Mouse (Mus musculus) CH12.LX (cell line): ENCODE data around the gene Mfsd2a. TPM values are rescaled to one million over a fixed set of nuclear protein-coding genes. Genes with fewer than 3 reads are reported as not detected.
A peak's percentile ranks its signal among the peaks of the same experiment; 100 is the strongest.

Source experiments
- DNase-seq: peaks from one replicate; pipeline ENCODE4 v3.0.0-alpha.2; 2013; ENCODE audit errors: extremely low read depth
- H3K27ac ChIP-seq: 2 replicates; pipeline ENCODE4 v1.5.1; 2012; ENCODE audit warnings: low read depth, mild to moderate bottlenecking, control low read depth, moderate library complexity; ENCODE audit not compliant: insufficient read depth
- H3K27me3 ChIP-seq: replicated peaks from 2 replicates; pipeline ENCODE3; 2012; ENCODE audit warnings: inconsistent platforms
- H3K36me3 ChIP-seq, 2 experiments: replicated peaks in 1 of 2; 2 replicates each; pipeline versions ENCODE3 to v1.6.1; 2012; ENCODE audit warnings: inconsistent platforms in 1 of 2, low read length in 1 of 2, mild to moderate bottlenecking in 1 of 2, mixed read lengths in 1 of 2, moderate library complexity in 1 of 2; ENCODE audit not compliant: control insufficient read depth in 1 of 2, insufficient read depth in 1 of 2
- H3K4me1 ChIP-seq, 2 experiments: 2 replicates each; pipeline ENCODE4 v1.6.1; 2012; ENCODE audit warnings: inconsistent platforms in 1 of 2, moderate library complexity in 1 of 2; ENCODE audit not compliant: insufficient read depth in 2 of 2, control insufficient read depth in 1 of 2
- H3K4me2 ChIP-seq: 2 replicates; pipeline ENCODE4 v1.6.1; 2012; ENCODE audit warnings: low read depth, mild to moderate bottlenecking, control low read depth; ENCODE audit not compliant: poor library complexity, insufficient read depth, severe bottlenecking
- H3K4me3 ChIP-seq, 3 experiments: fragments of 150-350 bp in 1 of 3; sonication (generic) in 1 of 3; replicated peaks in 1 of 3; 2 replicates each; pipeline versions ENCODE3 to v1.5.1; 2011 to 2012; ENCODE audit warnings: low read depth in 2 of 3, low read length in 2 of 3, mild to moderate bottlenecking in 2 of 3, moderate library complexity in 2 of 3, control low read depth in 1 of 3, improper control_type of control experiment in 1 of 3, inconsistent platforms in 1 of 3, mixed read lengths in 1 of 3; ENCODE audit not compliant: poor library complexity in 1 of 3
- H3K79me2 ChIP-seq: replicated peaks from 2 replicates; pipeline ENCODE4 v1.6.1; 2012; ENCODE audit warnings: mild to moderate bottlenecking, moderate library complexity; ENCODE audit not compliant: control insufficient read depth, poor library complexity, insufficient read depth, severe bottlenecking; ENCODE audit errors: extremely low read depth
- H3K9ac ChIP-seq: 2 replicates; pipeline ENCODE4 v1.6.1; 2012; ENCODE audit warnings: low read depth, mild to moderate bottlenecking, control low read depth, moderate library complexity; ENCODE audit not compliant: insufficient read depth
- H3K9me3 ChIP-seq: replicated peaks from 2 replicates; pipeline ENCODE3; 2012; ENCODE audit warnings: low read length, inconsistent platforms, mixed read lengths
- BHLHE40 ChIP-seq: IDR thresholded peaks from 2 replicates; pipeline ENCODE4 v1.6.1; 2011; ENCODE audit warnings: mild to moderate bottlenecking, low read depth, low read length, improper control_type of control experiment
- CHD1 ChIP-seq: IDR thresholded peaks from 2 replicates; pipeline ENCODE4 v1.6.1; 2012; ENCODE audit warnings: low read depth, low read length, improper control_type of control experiment, inconsistent platforms
- CHD2 ChIP-seq: IDR thresholded peaks from 2 replicates; pipeline ENCODE4 v1.6.1; 2011; ENCODE audit warnings: low read length, improper control_type of control experiment
- CTCF ChIP-seq, 2 experiments: IDR thresholded peaks in 1 of 2; conservative IDR thresholded peaks in 1 of 2; 2 replicates each; pipeline ENCODE4 v1.5.1; 2011 to 2012; ENCODE audit warnings: low read depth in 2 of 2, low read length in 2 of 2, improper control_type of control experiment in 1 of 2, inconsistent platforms in 1 of 2, mild to moderate bottlenecking in 1 of 2, moderate library complexity in 1 of 2
- E2F4 ChIP-seq: IDR thresholded peaks from 2 replicates; pipeline ENCODE4 v1.6.1; 2011; ENCODE audit warnings: low read depth, low read length, improper control_type of control experiment; ENCODE audit not compliant: insufficient replicate concordance
- ELF1 ChIP-seq: IDR thresholded peaks from 2 replicates; pipeline ENCODE4 v1.6.1; 2014; ENCODE audit warnings: low read depth, mild to moderate bottlenecking, inconsistent platforms, low read length, improper control_type of control experiment
- EP300 ChIP-seq: IDR thresholded peaks from 2 replicates; pipeline ENCODE4 v1.6.1; 2011; ENCODE audit warnings: low read length, improper control_type of control experiment
- ETS1 ChIP-seq: conservative IDR thresholded peaks from 2 replicates; pipeline ENCODE4 v1.6.1; 2012; ENCODE audit warnings: low read depth, mild to moderate bottlenecking, inconsistent platforms, low read length, improper control_type of control experiment, moderate library complexity
- GABPA ChIP-seq: IDR thresholded peaks from 2 replicates; pipeline ENCODE4 v1.6.1; 2012; ENCODE audit warnings: low read depth, low read length, improper control_type of control experiment, inconsistent platforms; ENCODE audit not compliant: insufficient replicate concordance
- HCFC1 ChIP-seq: IDR thresholded peaks from 2 replicates; pipeline ENCODE4 v1.6.1; 2012; ENCODE audit warnings: low read depth, mild to moderate bottlenecking, inconsistent platforms, low read length, improper control_type of control experiment
- IRF4 ChIP-seq: IDR thresholded peaks from 2 replicates; pipeline ENCODE4 v1.6.1; 2014; ENCODE audit warnings: low read depth, mild to moderate bottlenecking, inconsistent platforms, low read length, improper control_type of control experiment
- JUN ChIP-seq: IDR thresholded peaks from 2 replicates; pipeline ENCODE4 v1.6.1; 2011; ENCODE audit warnings: low read depth, mild to moderate bottlenecking, low read length, improper control_type of control experiment, moderate library complexity; ENCODE audit not compliant: insufficient read depth
- JUND ChIP-seq: conservative IDR thresholded peaks from 2 replicates; pipeline ENCODE4 v1.6.1; 2011; ENCODE audit warnings: low read depth, low read length, improper control_type of control experiment
- KAT2A ChIP-seq: IDR thresholded peaks from 2 replicates; pipeline ENCODE4 v1.6.1; 2012; ENCODE audit warnings: low read length, improper control_type of control experiment, inconsistent platforms; ENCODE audit not compliant: insufficient replicate concordance
- MAFK ChIP-seq: IDR thresholded peaks from 2 replicates; pipeline ENCODE4 v1.6.1; 2011; ENCODE audit warnings: low read length, improper control_type of control experiment; ENCODE audit not compliant: insufficient replicate concordance
- MAX ChIP-seq: IDR thresholded peaks from 2 replicates; pipeline ENCODE4 v1.6.1; 2011; ENCODE audit warnings: low read length, improper control_type of control experiment
- MAZ ChIP-seq: IDR thresholded peaks from 2 replicates; pipeline ENCODE4 v1.6.1; 2012; ENCODE audit warnings: low read depth, mild to moderate bottlenecking, inconsistent platforms, low read length, improper control_type of control experiment, moderate library complexity
- MEF2A ChIP-seq: IDR thresholded peaks from 2 replicates; pipeline ENCODE4 v1.6.1; 2014; ENCODE audit warnings: low read depth, mild to moderate bottlenecking, inconsistent platforms, low read length, improper control_type of control experiment, borderline replicate concordance
- MXI1 ChIP-seq: IDR thresholded peaks from 2 replicates; pipeline ENCODE4 v1.6.1; 2011; ENCODE audit warnings: mild to moderate bottlenecking, low read depth, low read length, improper control_type of control experiment
- MYC ChIP-seq: IDR thresholded peaks from 2 replicates; pipeline ENCODE4 v1.6.1; 2011; ENCODE audit warnings: low read depth, mild to moderate bottlenecking, improper control_type of control experiment, low read length
- NELFE ChIP-seq: IDR thresholded peaks from 2 replicates; pipeline ENCODE4 v1.6.1; 2011; ENCODE audit warnings: low read depth, low read length, improper control_type of control experiment
- NRF1 ChIP-seq: IDR thresholded peaks from 2 replicates; pipeline ENCODE4 v1.6.1; 2014; ENCODE audit warnings: low read depth, mild to moderate bottlenecking, inconsistent platforms, low read length, improper control_type of control experiment, moderate library complexity
- PAX5 ChIP-seq: IDR thresholded peaks from 2 replicates; pipeline ENCODE4 v1.6.1; 2012; ENCODE audit warnings: low read length, inconsistent platforms, mixed read lengths
- POLR2A ChIP-seq: IDR thresholded peaks from 2 replicates; pipeline ENCODE4 v1.6.1; 2011; ENCODE audit warnings: low read depth, mild to moderate bottlenecking, improper control_type of control experiment, low read length
- POLR2AphosphoS2 ChIP-seq: IDR thresholded peaks from 2 replicates; pipeline ENCODE4 v1.6.1; 2011; ENCODE audit warnings: low read depth, low read length, improper control_type of control experiment
- RAD21 ChIP-seq: IDR thresholded peaks from 2 replicates; pipeline ENCODE4 v1.6.1; 2011; ENCODE audit warnings: low read depth, mild to moderate bottlenecking, low read length, improper control_type of control experiment, moderate library complexity
- RCOR1 ChIP-seq: conservative IDR thresholded peaks from 2 replicates; pipeline ENCODE4 v1.6.1; 2012; ENCODE audit warnings: low read depth, mild to moderate bottlenecking, inconsistent platforms, low read length, improper control_type of control experiment
- SIN3A ChIP-seq: IDR thresholded peaks from 2 replicates; pipeline ENCODE4 v1.6.1; 2012; ENCODE audit warnings: low read length, improper control_type of control experiment, inconsistent platforms
- SMC3 ChIP-seq: IDR thresholded peaks from 2 replicates; pipeline ENCODE4 v1.6.1; 2011; ENCODE audit warnings: low read depth, low read length, improper control_type of control experiment
- TBP ChIP-seq: conservative IDR thresholded peaks from 2 replicates; pipeline ENCODE4 v1.6.1; 2011; ENCODE audit warnings: low read depth, low read length, improper control_type of control experiment
- TCF12 ChIP-seq: IDR thresholded peaks from 2 replicates; pipeline ENCODE4 v1.6.1; 2014; ENCODE audit warnings: low read depth, mild to moderate bottlenecking, inconsistent platforms, low read length, improper control_type of control experiment
- UBTF ChIP-seq: IDR thresholded peaks from 2 replicates; pipeline ENCODE4 v1.6.1; 2012; ENCODE audit warnings: low read depth, mild to moderate bottlenecking, inconsistent platforms, low read length, improper control_type of control experiment, moderate library complexity
- USF1 ChIP-seq: IDR thresholded peaks from 2 replicates; pipeline ENCODE4 v1.6.1; 2014; ENCODE audit warnings: low read depth, mild to moderate bottlenecking, inconsistent platforms, low read length, improper control_type of control experiment
- USF2 ChIP-seq: conservative IDR thresholded peaks from 2 replicates; pipeline ENCODE4 v1.6.1; 2011; ENCODE audit warnings: low read depth, low read length, improper control_type of control experiment
- ZC3H11A ChIP-seq: IDR thresholded peaks from 2 replicates; pipeline ENCODE4 v1.6.1; 2012; ENCODE audit warnings: low read depth, mild to moderate bottlenecking, inconsistent platforms, low read length, improper control_type of control experiment
- ZKSCAN1 ChIP-seq: IDR thresholded peaks from 2 replicates; pipeline ENCODE4 v1.6.1; 2012; ENCODE audit warnings: low read depth, inconsistent platforms, low read length, improper control_type of control experiment, borderline replicate concordance
- ZMIZ1 ChIP-seq: IDR thresholded peaks from 2 replicates; pipeline ENCODE4 v1.6.1; 2012; ENCODE audit warnings: low read depth, mild to moderate bottlenecking, inconsistent platforms, low read length, improper control_type of control experiment
- ZNF384 ChIP-seq: IDR thresholded peaks from 2 replicates; pipeline ENCODE4 v1.6.1; 2012; ENCODE audit warnings: low read depth, low read length, improper control_type of control experiment, inconsistent platforms
- dilution Hi-C: fragments of 300-500 bp; cut with MboI; formaldehyde crosslinking; loops from 2 replicates; pipeline ENCODE4 v1.14.3; 2020; ENCODE audit warnings: low sequenced_read_pairs; ENCODE audit not compliant: extremely low pct_unique_long_range_greater_than_20kb, extremely low pct_ligation_motif_present
- in situ Hi-C: fragments of 300-500 bp; cut with MboI; formaldehyde crosslinking; loops from 3 replicates; pipeline ENCODE4 v1.14.3; 2019; ENCODE audit warnings: low sequenced_read_pairs, low pct_ligation_motif_present, low pct_unique_long_range_greater_than_20kb, mixed read lengths
- polyA plus RNA-seq: library from polyadenylated mRNA; unstranded; fragments of >175 nt; gene quantifications from 2 replicates; pipeline ENCODE4 v1.2.1, GENCODE M21; 2012; ENCODE audit warnings: low read depth; ENCODE audit not compliant: insufficient read length
- total RNA-seq, 2 experiments: library from RNA; depleted of rRNA; stranded (reverse); fragments of 300-350 nt in 1 of 2; fragments of >200 nt in 1 of 2; gene quantifications; 2 replicates each; pipeline ENCODE4 v1.2.3; 2012 to 2014

Mfsd2a gene
- total RNA-seq (2012; rRNA removed): 17.3 and 29.8 TPM in 2 replicates
- 15.2 and 18.3 TPM in 2 replicates for total RNA-seq (2014; rRNA removed)
- polyA plus RNA-seq: 13.0 and 17.4 TPM in 2 replicates

DNA sequence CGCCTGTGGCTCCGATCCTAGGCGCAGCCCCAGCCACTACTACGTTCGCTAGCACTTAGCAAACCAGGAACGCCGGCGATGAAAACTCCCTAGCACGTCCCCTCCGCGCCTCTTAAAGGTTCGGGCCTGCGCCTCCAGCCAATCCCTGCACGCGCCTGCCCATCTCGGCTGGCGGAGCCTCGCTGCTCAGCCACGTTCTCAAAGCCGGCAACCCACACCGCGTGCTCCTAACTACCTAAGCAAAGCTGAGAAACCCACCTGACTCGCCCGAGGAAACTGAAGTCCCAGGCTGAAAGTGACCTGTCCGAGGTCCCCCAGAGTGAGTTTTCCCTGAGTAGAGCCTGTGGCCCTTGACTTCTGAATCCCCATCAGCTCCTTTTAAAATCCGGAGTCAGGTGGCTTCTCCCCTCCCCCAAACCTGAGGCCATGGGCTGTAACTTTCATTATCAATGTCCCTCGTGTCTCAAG lies at the start of gene Mfsd2a:
Gene Mfsd2a (minus strand): TSS at position 89 of the 468 bp plus-strand sequence.
- TF ChIP-seq UBTF (peak; percentile 66; the same call in 1 of the 2 replicates), RCOR1 (no peak), RAD21 (no peak), ZKSCAN1 (no peak), NRF1 (peak; percentile 69), TBP (peak; percentile 98), E2F4 (no peak), POLR2A (peak; percentile 100), POLR2AphosphoS2 (peak; percentile 96), ZNF384 (no peak), ZMIZ1 (peak; percentile 98), EP300 (no peak), USF1 (peak; percentile 32; the same call in 1 of the 2 replicates), PAX5 (no peak), SIN3A (peak; percentile 78), MYC (peak; percentile 99), CHD1 (no peak), BHLHE40 (peak; percentile 63), USF2 (0 out of 2 replicates have a peak, but pooled peaks have one; percentile 16), ETS1 (no peak), JUN (no peak), NELFE (peak; percentile 99), JUND (no peak), GABPA (no peak), ELF1 (peak; percentile 18; the same call in 1 of the 2 replicates), MXI1 (peak; percentile 97), CTCF (conservative IDR thresholded peaks at IDR 0.05 in 1 of 2, IDR thresholded peaks at IDR 0.05 in 1 of 2; ENCODE audit: low read depth in 2 of 2, low read length in 2 of 2) (no peak), CHD2 (peak; percentile 86), HCFC1 (no peak), ZC3H11A (no peak), TCF12 (peak; percentile 91), SMC3 (no peak), MAZ (0 out of 2 replicates have a peak, but pooled peaks have one; percentile 23), KAT2A (0 out of 2 replicates have a peak, but pooled peaks have one; percentile 43), MAX (peak; percentile 98), IRF4 (peak; percentile 34; the same call in 1 of the 2 replicates), MAFK (0 out of 2 replicates have a peak, but pooled peaks have one; percentile 24), MEF2A (no peak)
- TF ChIP-seq, all 38 proteins: peak for 21
- peak within 1 kb of the TSS; percentile 60 for H3K9ac ChIP-seq
- no peaks in the 10 kb centered on the region for H3K27me3 ChIP-seq
- dilution Hi-C loops (no loop called here), in situ Hi-C loops (no loop called here)
- peak within 1 kb of the TSS; percentile 56 for H3K4me2 ChIP-seq
- peaks cover 24% of the 10 kb centered on the region for H3K79me2 ChIP-seq
- H3K4me1 ChIP-seq: peaks cover 8 to 34% of the 10 kb centered on the region in 2 experiments
- peaks cover 16 to 42% of the 10 kb centered on the region in 2 experiments for H3K36me3 ChIP-seq
- no peaks in the 10 kb centered on the region for H3K9me3 ChIP-seq
- peak within 1 kb of the TSS; percentile 79 to 92 (median 83) for H3K4me3 ChIP-seq
- peak; percentile 86 for DNase-seq
- peak within 1 kb of the TSS; percentile 21 for H3K27ac ChIP-seq
